Mouse (Mus musculus): ENCODE results near the gene Pla2g4b. TPM values are rescaled to one million over a fixed set of nuclear protein-coding genes. Genes with fewer than 3 reads are reported as not detected.

Pla2g4b gene
- 1 to 10 TPM in 17 of 26 experiments, under 1 TPM in 7, not detected in 2; 0.20 to 7.1 (median 2.1) TPM for total RNA-seq (2018; cell fraction: chromatin; rRNA removed)
- under 1 TPM in 11 of 26 experiments, not detected in 15; 0.04 to 0.35 (median 0.19) TPM for total RNA-seq (2018; cell fraction: cytosol; rRNA removed)
- total RNA-seq (2018; cell fraction: nucleus; rRNA removed) = 1 to 10 TPM in 12 of 26 experiments, under 1 TPM in 10, not detected in 4; 0.17 to 5.3 (median 1.2) TPM
- 0.15 to 0.17 TPM in 2 of 3 replicates, not detected in the other for polyA plus RNA-seq (2018)

- Histone ChIP-seq H3K27ac (no peak within 1 kb of the TSS), H3K36me3 (ENCODE audit: inconsistent target) (no peaks in the 10 kb centered on the region), H3K4me3 (ENCODE audit: inconsistent target) (no peak within 1 kb of the TSS), H3K79me2 (ENCODE audit: inconsistent target) (no peaks in the 10 kb centered on the region)
- WGBS (ENCODE audit: missing documents) = 95% methylated on average over 12 of the region's 12 CpGs
These were observed at the start of gene Pla2g4b for GRCm38 (mm10) chr2:120032726-120033467. TSS of gene Pla2g4b (plus strand) at chr2:120033417.

- Histone ChIP-seq H3K79me2 (ENCODE audit: inconsistent target) (no peaks in the 10 kb centered on the region), H3K4me3 (ENCODE audit: inconsistent target) (no peak overlapping the region), H3K27ac (no peak overlapping the region), H3K36me3 (ENCODE audit: inconsistent target) (no peaks in the 10 kb centered on the region)
- WGBS (ENCODE audit: missing documents) = 93% methylated on average over 8 of the region's 8 CpGs
These were observed 47.3 kb upstream of the Pla2g4b start for GRCm38 (mm10) chr2:119985871-119986270.

GRCm38 (mm10) chr2:119986369-119986768 is 46.8 kb upstream of the Pla2g4b start:
- H3K36me3 ChIP-seq (ENCODE audit: inconsistent target) = no peaks in the 10 kb centered on the region
- 94% methylated on average over 6 of the region's 6 CpGs for WGBS (ENCODE audit: missing documents)
- no peak overlapping the region for H3K27ac ChIP-seq
- H3K4me3 ChIP-seq (ENCODE audit: inconsistent target) = no peak overlapping the region
- no peaks in the 10 kb centered on the region for H3K79me2 ChIP-seq (ENCODE audit: inconsistent target)

- 97% methylated on average over 2 of the region's 2 CpGs for WGBS (ENCODE audit: missing documents)
- Histone ChIP-seq H3K4me3 (ENCODE audit: inconsistent target) (no peak overlapping the region), H3K27ac (no peak overlapping the region), H3K36me3 (ENCODE audit: inconsistent target) (no peaks in the 10 kb centered on the region), H3K79me2 (ENCODE audit: inconsistent target) (no peaks in the 10 kb centered on the region)
These were observed 45.8 kb upstream of the Pla2g4b start for GRCm38 (mm10) chr2:119987441-119987840.

- no peaks in the 10 kb centered on the region for H3K36me3 ChIP-seq (ENCODE audit: inconsistent target)
- 53% methylated on average over 4 of the region's 4 CpGs for WGBS (ENCODE audit: missing documents)
These were observed 44.3 kb upstream of the Pla2g4b start for GRCm38 (mm10) chr2:119988952-119989351.

GRCm38 (mm10) chr2:119990881-119991280 is 42.3 kb upstream of the Pla2g4b start:
- Histone ChIP-seq H3K79me2 (ENCODE audit: inconsistent target) (no peaks in the 10 kb centered on the region), H3K27ac (no peak overlapping the region), H3K36me3 (ENCODE audit: inconsistent target) (no peaks in the 10 kb centered on the region), H3K4me3 (ENCODE audit: inconsistent target) (no peak overlapping the region)
- WGBS (ENCODE audit: missing documents) = 88% methylated on average over 6 of the region's 6 CpGs

More at GRCm38 (mm10) chr2:119988952-119989351, 44.3 kb upstream of the Pla2g4b start:
- H3K27ac ChIP-seq = no peak overlapping the region
- H3K79me2 ChIP-seq (ENCODE audit: inconsistent target) = no peaks in the 10 kb centered on the region
- H3K4me3 ChIP-seq (ENCODE audit: inconsistent target) = no peak overlapping the region

- no peak overlapping the region for H3K4me3 ChIP-seq (ENCODE audit: inconsistent target)
- H3K27ac ChIP-seq = no peak overlapping the region
- no peaks in the 10 kb centered on the region for H3K79me2 ChIP-seq (ENCODE audit: inconsistent target)
- H3K36me3 ChIP-seq (ENCODE audit: inconsistent target) = no peaks in the 10 kb centered on the region
- 100% methylated on average over 2 of the region's 2 CpGs for WGBS (ENCODE audit: missing documents)
These were observed 40.9 kb upstream of the Pla2g4b start for GRCm38 (mm10) chr2:119992349-119992748.

- H3K4me3 ChIP-seq (ENCODE audit: inconsistent target) = no peak overlapping the region
- H3K27ac ChIP-seq = no peak overlapping the region
- no peaks in the 10 kb centered on the region for H3K79me2 ChIP-seq (ENCODE audit: inconsistent target)
- WGBS (ENCODE audit: missing documents) = 72% methylated on average over 2 of the region's 2 CpGs
- no peaks in the 10 kb centered on the region for H3K36me3 ChIP-seq (ENCODE audit: inconsistent target)
These were observed 39.7 kb upstream of the Pla2g4b start for GRCm38 (mm10) chr2:119993515-119993914.

- 97% methylated on average over 6 of the region's 6 CpGs for WGBS (ENCODE audit: missing documents)
These were observed 38.4 kb upstream of the Pla2g4b start for GRCm38 (mm10) chr2:119994839-119995238.

GRCm38 (mm10) chr2:119995391-119996281 is 37.6 kb upstream of the Pla2g4b start:
- H3K36me3 ChIP-seq (ENCODE audit: inconsistent target) = no peaks in the 10 kb centered on the region
- 0 out of 2 replicates have a peak overlapping the region, but pooled peaks have one; percentile 2 for H3K27ac ChIP-seq
- no peak overlapping the region for H3K4me3 ChIP-seq (ENCODE audit: inconsistent target)
- 32% methylated on average over 9 of the region's 9 CpGs for WGBS (ENCODE audit: missing documents)
- no peaks in the 10 kb centered on the region for H3K79me2 ChIP-seq (ENCODE audit: inconsistent target)

More at GRCm38 (mm10) chr2:119994839-119995238, 38.4 kb upstream of the Pla2g4b start:
- Histone ChIP-seq H3K27ac (no peak overlapping the region), H3K4me3 (ENCODE audit: inconsistent target) (no peak overlapping the region), H3K36me3 (ENCODE audit: inconsistent target) (no peaks in the 10 kb centered on the region), H3K79me2 (ENCODE audit: inconsistent target) (no peaks in the 10 kb centered on the region)

GRCm38 (mm10) chr2:119997354-119997753 is 35.9 kb upstream of the Pla2g4b start:
- Histone ChIP-seq H3K27ac (no peak overlapping the region), H3K4me3 (ENCODE audit: inconsistent target) (no peak overlapping the region), H3K36me3 (ENCODE audit: inconsistent target) (no peaks in the 10 kb centered on the region), H3K79me2 (ENCODE audit: inconsistent target) (no peaks in the 10 kb centered on the region)
- WGBS (ENCODE audit: missing documents) = 97% methylated on average over 4 of the region's 4 CpGs

- Histone ChIP-seq H3K36me3 (ENCODE audit: inconsistent target) (no peaks in the 10 kb centered on the region), H3K79me2 (ENCODE audit: inconsistent target) (no peaks in the 10 kb centered on the region), H3K4me3 (ENCODE audit: inconsistent target) (no peak overlapping the region), H3K27ac (no peak overlapping the region)
- 100% methylated on average over 2 of the region's 2 CpGs for WGBS (ENCODE audit: missing documents)
These were observed 33.5 kb upstream of the Pla2g4b start for GRCm38 (mm10) chr2:119999731-120000130.

GRCm38 (mm10) chr2:120000882-120001584 is 32.2 kb upstream of the Pla2g4b start:
- Histone ChIP-seq H3K36me3 (ENCODE audit: inconsistent target) (no peaks in the 10 kb centered on the region), H3K79me2 (ENCODE audit: inconsistent target) (no peaks in the 10 kb centered on the region), H3K27ac (no peak overlapping the region), H3K4me3 (ENCODE audit: inconsistent target) (no peak overlapping the region)
- WGBS (ENCODE audit: missing documents) = 83% methylated on average over 3 of the region's 3 CpGs

- no peaks in the 10 kb centered on the region for H3K79me2 ChIP-seq (ENCODE audit: inconsistent target)
- H3K4me3 ChIP-seq (ENCODE audit: inconsistent target) = no peak overlapping the region
- H3K36me3 ChIP-seq (ENCODE audit: inconsistent target) = no peaks in the 10 kb centered on the region
- WGBS (ENCODE audit: missing documents) = 63% methylated on average over 4 of the region's 4 CpGs
- no peak overlapping the region for H3K27ac ChIP-seq
These were observed 31.3 kb upstream of the Pla2g4b start for GRCm38 (mm10) chr2:120001956-120002355.

Data from macrophage (primary cell).